28 mouse cellular contexts compared by ENCODE assay signal in the genomic region with DNA sequence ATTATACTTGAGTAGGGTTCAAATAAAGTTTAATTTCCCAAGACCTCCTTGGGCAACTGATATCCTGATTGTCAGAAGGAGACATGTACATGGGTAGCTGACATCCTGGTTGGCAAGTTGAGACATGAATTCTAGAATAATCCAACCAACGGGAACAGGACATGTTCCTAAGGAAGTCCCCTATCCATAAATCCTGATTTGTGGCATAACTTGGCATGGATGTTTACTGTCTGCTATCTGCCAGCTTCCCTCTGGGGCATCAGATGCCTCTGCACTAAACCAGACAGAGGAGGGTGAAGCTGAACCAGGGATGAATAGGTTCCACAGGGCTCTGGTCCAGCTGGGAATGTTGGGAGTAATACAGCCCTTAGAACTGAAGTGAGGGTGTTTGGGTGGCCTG.
"Had no signal": no experiment of that assay in that cellular context is flagged by ENCODE, and none has a peak within 500 bp of the region (broad histone marks: within the 10 kb centered on the region; RNA-seq: fewer than 3 reads in every experiment).

No protein-coding gene starts in this region.

- H3K4me1 ChIP-seq: embryonic facial prominence, embryonic 10.5 days; embryonic facial prominence, embryonic 12.5 days; embryonic facial prominence, embryonic 13.5 days; embryonic facial prominence, embryonic 15.5 days; forebrain, embryonic 10.5 days; forebrain, embryonic 12.5 days; forebrain, embryonic 13.5 days; forebrain, embryonic 15.5 days had no signal

- ATAC-seq: forebrain, embryonic 13.5 days; forebrain, embryonic 14.5 days; forebrain, embryonic 15.5 days; forebrain, embryonic 16.5 days; forebrain, postnatal 0 days had no signal

- H3K4me3 ChIP-seq: embryonic facial prominence, embryonic 10.5 days; embryonic facial prominence, embryonic 12.5 days; embryonic facial prominence, embryonic 13.5 days; embryonic facial prominence, embryonic 15.5 days; erythroblast, embryonic 14.5 days; forebrain, embryonic 10.5 days; forebrain, embryonic 12.5 days; forebrain, embryonic 13.5 days; forebrain, embryonic 15.5 days; gastrocnemius, adult 2 months had no signal

- H3K9ac ChIP-seq: embryonic facial prominence, embryonic 12.5 days; embryonic facial prominence, embryonic 13.5 days; embryonic facial prominence, embryonic 15.5 days; forebrain, embryonic 12.5 days; forebrain, embryonic 13.5 days; forebrain, embryonic 15.5 days; forebrain, postnatal 0 days had no signal

- H3K9me3 ChIP-seq: embryonic facial prominence, embryonic 10.5 days; embryonic facial prominence, embryonic 12.5 days; embryonic facial prominence, embryonic 13.5 days; embryonic facial prominence, embryonic 15.5 days; forebrain, embryonic 10.5 days; forebrain, embryonic 12.5 days; forebrain, embryonic 13.5 days; forebrain, embryonic 15.5 days had no signal

- H3K4me2 ChIP-seq: embryonic facial prominence, embryonic 12.5 days; embryonic facial prominence, embryonic 13.5 days; embryonic facial prominence, embryonic 15.5 days; forebrain, embryonic 12.5 days; forebrain, embryonic 13.5 days; forebrain, embryonic 15.5 days had no signal

- H3K27me3 ChIP-seq: embryonic facial prominence, embryonic 12.5 days; embryonic facial prominence, embryonic 13.5 days; embryonic facial prominence, embryonic 15.5 days; forebrain, embryonic 12.5 days; forebrain, embryonic 13.5 days; forebrain, embryonic 15.5 days had no signal

- H3K36me3 ChIP-seq: embryonic facial prominence, embryonic 10.5 days; embryonic facial prominence, embryonic 12.5 days; embryonic facial prominence, embryonic 13.5 days; embryonic facial prominence, embryonic 15.5 days; forebrain, embryonic 10.5 days; forebrain, embryonic 12.5 days; forebrain, embryonic 15.5 days had no signal

- H3K27ac ChIP-seq: embryonic facial prominence, embryonic 10.5 days; embryonic facial prominence, embryonic 12.5 days; embryonic facial prominence, embryonic 13.5 days; embryonic facial prominence, embryonic 15.5 days; forebrain, embryonic 10.5 days; forebrain, embryonic 12.5 days; forebrain, embryonic 13.5 days; forebrain, embryonic 15.5 days; gastrocnemius, adult 2 months had no signal

- DNase-seq: cerebellum, adult 2 months; cerebellum, adult 8-10 months; cerebellum, adult 9-10 months; cerebellum, adult 9-11 months; cerebellum, postnatal 10 days; cerebellum, postnatal 14 days; cerebellum, postnatal 25 days; cerebellum, postnatal 36 days; embryo, embryonic 11 days; forebrain, postnatal 0 days; gastrocnemius, adult 2 months; gastrocnemius, postnatal 10 days; gastrocnemius, postnatal 14 days; gastrocnemius, postnatal 25 days; gastrocnemius, postnatal 36 days; heart, adult 11 months; heart, adult 18-20 months had no signal
